Mouse (Mus musculus) T-cell, adult 2 months (primary cell): Measurements from ENCODE around the gene Naaladl1.
"Not testable (repeated sequence)": the region's sequence is repeated elsewhere in the genome, so short reads cannot be mapped to it uniquely, and the experiment has no call there.

ENCODE experiments used
- DNase-seq: peaks from one replicate; pipeline ENCODE4 v3.0.0; 2022; ENCODE audit warnings: low spot score

Gene Naaladl1

DNA sequence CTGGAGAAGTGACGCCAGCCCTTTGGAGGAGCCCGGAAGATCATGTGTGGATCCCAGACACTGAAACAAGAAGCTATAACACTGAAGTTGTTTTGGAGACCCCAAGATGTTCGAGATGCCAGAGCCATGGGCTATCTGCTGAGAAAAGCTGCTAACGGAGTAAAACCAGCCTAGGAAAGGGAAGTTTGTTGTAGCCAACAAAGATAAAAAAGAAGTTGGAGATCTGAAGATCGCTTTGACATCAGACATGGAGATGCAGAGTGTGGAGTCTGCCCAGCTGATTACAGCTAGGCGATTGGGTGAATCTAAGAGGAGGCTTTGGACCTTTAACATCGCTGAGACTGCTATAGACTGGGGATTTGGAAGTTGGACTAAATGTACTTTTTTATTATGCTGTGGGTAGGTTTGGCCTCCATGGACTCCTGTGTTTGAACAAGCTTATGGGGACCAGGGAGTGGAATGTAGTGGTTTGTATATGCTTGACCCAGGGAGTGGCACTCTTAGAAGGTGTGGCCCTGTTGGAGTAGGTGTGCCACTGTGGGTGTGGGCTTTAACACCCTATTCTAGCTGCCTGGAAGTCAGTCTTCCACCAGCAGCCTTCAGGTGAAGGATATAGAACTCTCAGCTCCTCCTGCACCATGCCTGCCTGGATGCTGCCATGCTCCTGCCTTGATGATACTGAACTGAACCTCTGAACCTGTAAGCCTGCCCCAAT is 25.0 kb downstream of the Naaladl1 start:
- not testable (repeated sequence) for DNase-seq

DNA sequence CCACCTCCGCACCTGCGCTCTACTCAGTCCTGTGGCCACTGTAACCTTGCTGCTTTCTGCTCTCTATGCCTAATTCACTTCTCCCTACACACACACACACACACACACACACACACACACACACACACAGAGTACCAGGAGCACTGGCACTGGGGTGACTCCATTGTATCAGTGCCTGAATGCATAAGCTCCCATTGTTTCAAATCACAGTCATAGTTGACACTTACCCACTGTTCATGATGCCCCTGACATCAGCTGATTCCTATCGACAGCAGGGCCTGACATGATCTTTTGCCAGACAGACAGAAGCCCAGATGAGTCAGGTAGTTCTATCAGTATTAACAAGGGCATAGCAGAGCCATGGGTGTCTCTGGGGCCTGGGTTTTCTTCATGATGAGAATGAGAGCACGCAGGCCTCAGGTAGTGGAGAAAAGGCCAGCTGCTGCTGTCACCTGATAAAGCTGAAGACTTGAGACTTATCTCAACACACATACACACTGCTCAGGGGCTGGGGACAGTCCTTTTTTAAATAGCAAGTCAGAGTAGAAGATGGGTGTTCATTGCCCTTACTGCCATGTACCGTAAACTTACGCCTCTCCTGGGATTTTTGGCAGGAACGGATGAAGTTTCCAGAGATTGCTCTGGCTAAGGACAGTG is 26.7 kb downstream of the Naaladl1 start:
- no peak for DNase-seq

GRCm38 (mm10) chr19:6133197-6133596 is 27.6 kb downstream of the Naaladl1 start:
- DNase-seq: not testable (repeated sequence)

DNA sequence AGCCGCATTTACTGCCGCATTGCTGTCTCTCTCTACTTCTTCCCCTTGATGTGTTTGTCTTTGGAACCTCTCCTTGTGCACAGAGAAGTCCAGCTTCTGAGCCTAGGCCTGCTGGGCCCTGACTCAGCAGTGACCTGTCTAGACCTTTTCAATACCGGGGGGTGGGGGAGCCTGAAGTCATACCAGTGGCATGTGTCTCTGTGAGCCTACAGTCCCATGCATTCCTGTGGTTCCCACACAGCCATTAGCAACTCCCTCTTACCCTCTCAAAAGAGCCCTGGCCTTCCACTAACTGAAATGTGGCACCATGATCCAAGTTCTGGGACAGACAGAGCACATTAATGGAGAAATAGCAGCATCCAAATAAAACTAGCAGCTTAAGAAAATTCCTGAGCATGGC is 30.8 kb downstream of the Naaladl1 start:
- no peak for DNase-seq

- DNase-seq: no peak
Measured at GRCm38 (mm10) chr19:6139701-6140100, 34.1 kb downstream of the Naaladl1 start.

DNA sequence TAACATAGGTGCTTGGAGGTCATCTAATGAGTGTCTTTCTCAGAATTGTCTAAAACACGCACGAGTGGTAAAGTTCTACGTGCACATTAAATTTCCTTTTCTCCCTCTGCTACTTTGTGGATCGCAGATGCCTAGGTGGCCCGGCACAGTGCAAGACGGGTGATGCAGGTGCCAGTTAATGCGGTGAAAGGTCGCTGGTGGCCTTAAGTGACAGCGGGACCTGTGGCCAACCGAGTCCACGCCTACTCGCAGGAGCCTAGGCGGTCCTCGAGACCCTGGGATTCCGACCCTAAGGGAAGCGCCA is 34.7 kb downstream of the Naaladl1 start:
- DNase-seq: no peak

DNA sequence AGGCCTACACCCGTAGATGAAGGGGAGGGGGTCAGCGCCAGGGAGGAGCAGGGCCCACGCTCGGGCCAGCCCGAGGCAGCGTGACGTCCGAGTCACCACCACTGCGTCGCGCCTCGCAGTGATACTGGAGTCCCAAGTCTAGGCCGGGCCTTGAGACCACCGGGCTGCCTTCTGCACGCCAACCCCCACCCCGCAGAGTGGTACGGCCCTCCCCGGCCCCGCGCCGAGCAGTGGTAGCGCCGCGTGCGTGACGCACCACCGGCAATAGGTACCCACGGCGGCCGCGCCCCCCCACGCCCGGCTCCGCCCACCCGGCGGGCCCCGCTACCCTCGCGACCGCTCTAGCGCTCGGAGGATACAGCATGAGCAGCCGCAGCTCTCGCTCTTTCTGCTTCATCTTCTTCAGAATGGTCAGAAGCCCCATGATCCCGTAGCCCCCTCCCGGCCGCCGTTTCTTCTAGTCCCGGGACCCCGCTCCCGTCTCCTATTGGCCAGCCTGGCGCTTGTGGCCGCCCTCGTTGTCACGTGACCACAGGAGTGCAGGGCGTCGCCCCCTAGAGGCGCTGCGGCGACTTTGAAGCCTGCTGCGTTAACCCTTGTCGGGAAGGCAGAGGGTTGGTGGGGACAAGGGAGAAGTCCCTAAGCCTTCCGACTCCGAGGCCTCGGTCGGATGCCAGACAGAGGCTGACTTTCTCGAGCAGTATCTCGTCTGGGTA is 35.3 kb downstream of the Naaladl1 start, which contains the start of gene Batf2:
Gene Batf2, plus strand, starts transcription at position 306 of the 716 bp plus-strand sequence.
- peak; percentile 92 for DNase-seq

GRCm38 (mm10) chr19:6141394-6141749 is 35.8 kb downstream of the Naaladl1 start, which contains the start of gene Arl2:
Gene Arl2 (minus strand): TSS chr19:6141548.
- DNase-seq: peak; percentile 81

DNA sequence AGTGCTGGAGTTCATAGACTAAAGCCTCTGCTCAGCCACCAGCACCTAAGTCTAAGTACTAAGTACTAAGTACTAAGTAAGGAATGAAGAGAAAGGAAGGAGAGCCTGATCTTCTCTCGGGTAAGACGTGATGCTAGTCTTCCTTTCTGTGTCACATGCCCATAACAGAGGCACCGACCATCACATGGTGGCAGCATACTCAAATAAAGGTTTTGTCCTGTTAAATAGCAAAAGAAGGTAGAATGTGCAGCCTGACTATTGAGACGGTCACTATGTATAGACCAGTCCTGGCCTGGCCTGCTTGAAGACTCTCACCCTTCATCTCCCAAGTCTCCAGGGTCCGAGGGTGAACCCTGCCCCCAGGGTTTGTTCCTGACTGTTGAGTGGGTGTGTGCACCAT is 39.3 kb downstream of the Naaladl1 start:
- DNase-seq: no peak

DNA sequence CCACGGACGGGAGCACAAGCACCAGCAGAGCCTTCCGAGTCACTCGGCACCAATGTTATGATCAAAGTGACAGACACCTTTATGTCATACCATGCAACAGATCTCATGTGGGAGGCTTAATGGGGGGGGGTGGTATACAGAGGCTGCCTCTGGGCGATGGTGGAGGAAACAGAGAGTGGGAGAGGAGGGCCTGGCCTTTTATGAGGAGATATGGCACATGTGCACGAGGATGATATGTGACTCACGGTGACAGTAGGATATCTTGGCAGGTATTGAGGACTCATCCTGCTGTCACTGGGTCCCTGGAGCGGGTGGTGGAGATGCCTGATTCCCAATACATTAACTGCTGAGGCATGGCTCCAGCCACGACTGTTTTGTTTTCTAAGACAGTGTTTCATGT is 49.6 kb downstream of the Naaladl1 start:
- DNase-seq: no peak

DNA sequence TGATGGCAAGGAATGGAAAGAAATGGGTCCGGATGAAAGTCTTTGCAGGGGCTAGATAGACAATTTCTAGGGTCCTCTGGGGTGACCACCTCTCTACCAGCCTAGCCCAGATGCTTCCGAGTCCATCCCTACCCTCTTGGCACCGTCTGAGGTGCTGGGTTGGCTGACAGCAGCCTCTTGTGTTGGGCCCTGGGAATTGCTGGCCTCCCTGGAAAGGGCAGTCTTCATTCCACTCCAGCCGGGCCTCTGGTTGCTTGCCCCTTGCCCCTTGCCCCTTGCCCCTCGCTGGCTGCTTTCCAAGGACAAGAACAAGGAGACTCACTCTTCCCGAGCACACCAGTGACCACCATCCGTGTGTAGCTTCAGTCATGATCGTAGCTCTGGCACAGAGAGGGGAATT is 50.8 kb downstream of the Naaladl1 start:
- no peak for DNase-seq

DNA sequence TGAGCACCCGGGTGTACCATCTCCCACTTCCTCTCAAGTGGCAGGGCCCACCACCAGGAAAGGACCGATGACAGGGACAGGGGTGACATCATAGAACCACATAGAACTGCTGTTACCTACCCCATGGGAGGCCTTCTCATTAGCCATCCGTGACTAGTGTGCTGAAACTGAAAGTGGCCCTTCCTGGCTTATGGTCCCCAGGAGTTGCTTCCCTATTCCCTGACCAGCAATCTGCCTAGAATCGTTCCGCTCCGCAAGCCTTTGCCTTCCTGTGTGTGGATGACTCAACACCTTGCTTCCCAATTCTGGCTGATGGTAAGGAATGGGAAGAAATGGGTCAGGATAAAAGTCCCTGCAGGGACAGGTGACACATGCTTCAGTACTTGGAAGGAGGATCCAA is 51.6 kb downstream of the Naaladl1 start:
- no peak for DNase-seq

- DNase-seq: no peak
Measured at GRCm38 (mm10) chr19:6163872-6164547, 58.4 kb downstream of the Naaladl1 start.
